Mouse (Mus musculus) forelimb bud, embryonic 11.5 days (tissue): ENCODE results near the gene R3hdml.

ENCODE experiments used
- DNase-seq: peaks from one replicate; pipeline ENCODE4 v3.0.0-alpha.2; 2012; ENCODE audit warnings: low read depth, low spot score

The R3hdml gene

DNA sequence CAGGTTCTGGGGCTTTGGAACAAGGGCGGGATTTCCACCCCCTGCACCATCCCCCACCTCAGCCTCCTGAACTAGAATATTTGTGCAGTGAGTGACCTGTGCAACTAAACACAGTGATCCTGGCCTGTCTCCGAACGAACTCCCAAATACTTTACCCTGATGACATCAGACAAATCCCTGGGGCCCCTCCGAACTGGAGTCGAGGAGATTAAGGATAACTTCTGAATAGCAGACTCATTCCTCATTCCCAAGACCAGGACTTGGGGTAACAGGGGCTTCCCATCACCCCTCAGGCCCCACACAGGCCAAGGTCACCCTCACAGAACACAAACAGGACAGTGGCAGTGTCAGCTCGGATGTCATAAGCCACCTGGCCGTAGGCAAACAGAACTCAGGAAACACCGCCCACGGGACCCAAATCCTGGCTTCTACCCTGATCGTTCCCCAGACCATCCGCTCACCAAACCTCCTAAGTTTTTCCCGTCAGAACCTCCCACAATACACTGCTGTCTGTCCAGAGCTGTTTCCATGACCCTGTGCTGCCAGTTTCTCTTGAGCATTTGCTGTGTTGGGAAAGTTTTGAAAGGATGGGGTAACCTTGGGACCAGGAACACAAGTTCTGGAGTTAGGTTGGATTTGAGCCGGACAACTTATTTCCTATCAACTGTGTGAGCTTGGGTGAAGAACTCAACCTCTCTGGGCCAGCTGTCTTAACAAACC lies 47.4 kb downstream of the R3hdml start:
- DNase-seq, result no peak

- DNase-seq, result no peak
These were observed 48.4 kb downstream of the R3hdml start for GRCm38 (mm10) chr2:163540231-163541117.

GRCm38 (mm10) chr2:163541568-163542182 lies 49.6 kb downstream of the R3hdml start:
- DNase-seq, result no peak

GRCm38 (mm10) chr2:163542674-163543073 lies 50.6 kb downstream of the R3hdml start:
- no peak for DNase-seq

DNA sequence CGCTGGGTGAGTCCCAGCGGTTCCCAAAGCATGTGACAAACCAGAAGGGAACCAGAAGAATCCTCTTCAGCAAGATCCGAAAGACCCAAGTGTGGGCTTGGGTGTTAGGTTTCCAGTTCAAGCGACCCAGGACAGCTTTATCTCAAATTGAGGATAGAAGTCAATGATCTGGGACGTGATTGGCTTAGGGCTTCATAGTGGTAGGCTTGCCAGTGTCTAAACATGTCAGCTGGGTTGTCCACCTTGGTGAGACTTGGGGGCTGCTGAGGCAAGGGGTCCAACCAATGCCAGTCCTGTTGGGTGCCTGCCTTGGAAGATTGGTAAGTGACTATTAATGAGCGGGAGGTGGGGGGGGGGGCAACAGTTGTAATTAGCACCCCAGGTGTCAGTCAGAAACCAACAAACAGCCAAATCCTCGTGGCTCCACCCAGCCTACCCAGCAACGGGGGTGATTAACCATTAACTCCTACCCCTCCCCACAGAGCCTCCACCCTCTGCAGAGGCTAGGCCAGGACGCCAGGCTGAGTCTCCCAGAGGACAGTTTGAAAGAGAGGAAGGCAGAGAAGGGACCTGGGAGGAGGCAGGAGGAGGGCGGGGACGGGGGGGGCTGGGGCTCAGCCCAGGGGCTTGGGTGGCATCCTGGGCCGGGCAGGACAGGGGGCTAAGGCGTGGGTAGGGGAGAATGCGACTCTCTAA lies 54.7 kb downstream of the R3hdml start:
- no peak for DNase-seq

- no peak for DNase-seq
These were observed 56.7 kb downstream of the R3hdml start for GRCm38 (mm10) chr2:163548822-163549221.

DNA sequence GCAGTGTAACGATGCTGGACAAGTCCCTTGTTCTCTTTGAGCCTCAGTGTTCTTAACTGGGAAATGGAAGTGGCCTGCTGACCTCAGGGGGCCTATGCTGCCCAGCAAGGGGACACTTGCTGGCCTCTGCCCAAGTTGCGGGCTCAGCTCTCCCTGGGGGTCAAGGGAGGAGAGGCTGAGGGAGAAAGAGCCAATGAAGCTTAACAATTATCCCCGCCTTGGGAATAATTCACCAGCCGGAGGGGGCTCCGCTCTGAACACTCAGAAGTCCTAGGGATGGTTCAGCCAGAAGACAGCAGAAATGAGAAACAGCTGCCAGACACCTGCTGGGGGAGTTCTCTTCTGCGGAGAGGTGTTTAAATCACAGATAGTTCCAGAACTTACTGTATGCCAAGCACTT lies 57.7 kb downstream of the R3hdml start:
- no peak for DNase-seq
